Mouse (Mus musculus): Measurements from ENCODE around the gene Tpmt.

Tpmt gene

GRCm38 (mm10) chr13:46975930-46976329 is 68.6 kb downstream of the Tpmt start:
- DNase-seq (ENCODE audit: low spot score), result no peak

DNA sequence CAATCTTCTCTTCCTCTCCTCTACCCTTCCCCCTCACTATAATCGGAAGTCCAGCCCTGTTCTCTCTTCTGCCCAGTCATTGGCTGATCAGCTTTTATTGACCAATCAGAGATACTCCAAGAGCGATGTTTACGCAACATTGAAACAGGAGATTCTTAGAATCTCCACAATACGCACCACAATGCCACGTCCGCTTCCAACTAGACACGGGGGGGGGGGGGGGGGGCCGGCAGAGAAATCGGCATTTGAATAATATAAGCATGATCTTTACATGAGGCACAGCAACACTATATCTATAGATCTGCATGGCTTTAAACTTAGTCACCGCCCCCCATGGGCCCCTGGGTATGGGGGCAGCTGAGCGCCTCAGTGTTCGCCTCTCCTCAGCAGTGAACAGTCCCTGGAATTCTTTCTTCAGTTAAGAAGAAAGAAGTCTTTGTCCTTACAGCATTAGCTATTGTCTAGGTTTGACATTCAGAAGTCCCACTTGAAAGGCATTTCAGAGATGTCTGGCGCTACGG is 69.4 kb downstream of the Tpmt start:
- no peak for DNase-seq (ENCODE audit: low spot score)
